Mouse (Mus musculus): Measurements from ENCODE around the gene Mcm6.
"Not testable (repeated sequence)": the region's sequence is repeated elsewhere in the genome, so short reads cannot be mapped to it uniquely, and the experiment has no call there.

The Mcm6 gene

GRCm38 (mm10) chr1:128337708-128338320 is 21.6 kb downstream of the Mcm6 start:
- no peak for DNase-seq (ENCODE audit: low read depth, low spot score)

DNA sequence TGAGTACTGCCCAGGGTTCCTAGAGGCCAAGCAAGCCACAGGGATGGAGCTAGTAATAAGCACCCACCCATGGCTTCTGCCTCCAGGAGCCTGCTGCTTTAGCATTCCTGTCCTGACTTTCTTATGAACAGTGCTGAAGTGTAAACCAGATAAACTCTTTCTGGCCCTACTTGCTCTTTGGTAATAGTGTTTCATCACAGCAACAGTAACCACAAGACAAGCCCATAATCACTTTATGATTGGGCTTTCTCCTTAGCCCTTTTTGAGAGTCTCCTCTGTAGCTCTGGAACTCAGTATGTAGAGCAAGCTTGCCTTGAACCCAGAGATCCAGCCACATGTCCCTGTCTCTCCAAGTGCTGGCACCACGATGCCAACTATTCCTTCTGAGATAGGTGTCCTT is 29.2 kb downstream of the Mcm6 start:
- no peak for DNase-seq (ENCODE audit: low read depth, low spot score)

- DNase-seq (ENCODE audit: low read depth, low spot score): no peak
Observed at GRCm38 (mm10) chr1:128328218-128328617, 31.2 kb downstream of the Mcm6 start, which contains the start of gene Lct. Lct (minus strand) TSS chr1:128328318.

DNA sequence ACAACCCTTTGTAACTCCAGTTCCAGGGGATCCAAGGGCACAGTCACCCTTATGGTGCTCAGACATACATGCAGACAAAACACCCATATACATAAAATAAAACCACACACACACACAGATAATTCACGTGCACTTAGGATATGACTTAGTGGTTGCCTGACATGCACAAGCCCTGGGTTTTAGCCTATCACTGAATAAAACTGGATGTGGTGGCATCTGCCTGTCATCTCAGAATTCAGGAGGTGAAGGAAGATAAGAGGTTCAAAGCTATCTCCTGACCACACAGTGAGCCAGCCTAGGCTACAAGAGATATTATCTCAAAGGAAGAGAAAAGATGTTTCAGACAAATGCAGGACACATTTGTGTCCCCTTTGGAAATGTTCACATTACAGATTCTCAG is 32.3 kb downstream of the Mcm6 start:
- no peak for DNase-seq (ENCODE audit: low read depth, low spot score)

DNA sequence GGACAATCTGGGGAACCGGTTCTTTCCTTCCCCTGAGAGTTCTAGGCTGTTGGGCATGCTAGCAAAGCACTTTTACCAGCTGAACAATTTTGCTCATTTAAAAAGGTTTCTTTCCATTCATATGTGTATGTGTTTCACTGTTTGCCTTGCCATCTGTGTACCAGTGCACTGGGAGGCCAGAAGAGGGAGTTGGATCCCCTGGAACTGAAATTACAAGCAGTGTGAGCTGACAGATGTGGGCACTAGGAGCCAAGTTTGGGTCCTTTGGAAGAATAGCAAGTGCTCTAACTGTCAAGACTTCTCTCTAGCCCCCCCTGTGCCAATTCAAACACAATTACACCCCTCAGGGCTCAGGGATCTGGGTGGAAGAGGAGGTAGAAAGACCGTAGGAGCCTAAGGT is 34.7 kb downstream of the Mcm6 start:
- no peak for DNase-seq (ENCODE audit: low read depth, low spot score)

DNA sequence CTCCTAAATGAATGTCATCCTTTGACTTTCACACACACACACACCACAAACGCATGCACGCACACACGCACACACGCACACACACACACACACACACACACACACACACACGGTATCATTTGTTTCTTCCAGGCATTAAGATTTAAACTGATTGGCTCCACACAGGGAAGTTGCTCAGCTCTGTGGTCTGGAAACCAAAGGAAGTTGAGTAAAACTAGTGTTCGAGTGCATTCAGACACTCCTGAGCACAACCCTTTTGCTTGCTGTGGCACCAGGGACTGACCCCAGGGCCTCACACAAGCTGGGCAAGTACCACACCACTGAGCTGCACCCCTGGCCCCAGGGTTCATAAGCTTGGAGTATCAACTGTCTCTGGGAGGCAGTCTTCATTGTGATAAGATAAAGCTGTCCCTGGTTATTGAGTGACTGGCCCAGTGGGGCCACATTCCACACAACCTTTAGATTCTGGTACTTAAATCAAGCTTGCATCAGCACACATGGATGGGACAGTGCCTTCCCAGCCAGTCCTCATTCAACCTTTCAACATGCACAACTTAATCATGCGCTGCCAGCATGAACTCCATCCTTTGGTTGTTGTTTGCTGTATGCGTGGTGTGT is 36.3 kb downstream of the Mcm6 start:
- DNase-seq (ENCODE audit: low read depth, low spot score): no peak

DNA sequence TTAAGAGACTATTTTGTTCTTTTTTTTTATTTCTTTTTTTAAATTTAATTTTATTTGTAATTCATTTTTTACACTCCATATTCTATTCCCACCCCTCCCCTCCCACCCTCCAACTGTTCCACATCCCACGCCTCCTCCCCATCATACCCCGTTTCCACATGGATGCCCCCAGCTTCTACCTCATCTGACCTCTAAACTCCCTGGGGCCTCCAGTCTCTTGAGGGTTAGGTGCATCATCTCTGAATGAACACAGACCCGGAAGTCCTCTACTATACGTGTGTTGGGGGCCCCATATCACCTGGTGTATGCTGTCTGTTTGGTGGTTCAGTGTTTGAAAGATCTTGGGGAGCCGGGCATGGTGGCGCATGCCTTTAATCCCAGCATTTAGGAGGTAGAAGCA is 40.2 kb downstream of the Mcm6 start:
- DNase-seq (ENCODE audit: low read depth, low spot score): not testable (repeated sequence)

DNA sequence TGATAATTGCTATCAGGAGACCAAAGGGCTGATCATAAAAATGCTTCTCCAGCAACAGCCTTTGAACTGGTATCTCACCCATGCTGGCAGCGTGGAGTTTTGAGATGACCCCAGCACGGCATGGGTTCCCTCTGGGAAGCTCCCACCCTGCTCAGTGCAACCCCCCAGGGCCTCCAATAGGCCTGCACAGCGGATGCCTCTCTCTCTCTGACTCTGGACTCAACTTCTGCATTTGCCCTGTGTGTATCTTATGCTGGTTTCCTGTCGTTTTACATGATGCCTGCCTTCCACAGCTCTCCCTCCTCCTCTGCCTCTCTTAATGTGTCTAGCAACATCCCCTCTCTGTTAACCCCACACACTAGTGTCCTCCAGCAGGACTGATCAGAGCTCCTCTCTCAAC is 44.8 kb downstream of the Mcm6 start:
- DNase-seq (ENCODE audit: low read depth, low spot score): no peak

DNA sequence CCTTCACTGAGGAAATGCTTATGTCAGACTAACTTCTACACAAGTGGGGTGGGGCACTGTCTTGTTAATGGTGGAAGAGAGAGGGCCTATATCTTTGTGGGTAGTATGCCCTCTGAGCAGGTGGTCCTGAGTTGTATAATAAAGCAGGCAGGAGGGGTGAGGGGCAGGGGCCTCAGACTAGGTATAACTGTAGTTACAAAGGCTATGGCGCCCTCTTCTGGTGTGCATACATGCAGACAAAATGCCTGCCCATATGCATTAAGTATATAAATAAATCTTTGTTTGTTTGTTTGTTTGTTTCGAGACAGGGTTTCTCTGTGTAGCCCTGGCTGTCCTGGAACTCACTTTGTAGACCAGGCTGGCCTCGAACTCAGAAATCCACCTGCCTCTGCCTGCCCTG is 50.4 kb downstream of the Mcm6 start:
- DNase-seq (ENCODE audit: low read depth, low spot score): peak; percentile 18

DNA sequence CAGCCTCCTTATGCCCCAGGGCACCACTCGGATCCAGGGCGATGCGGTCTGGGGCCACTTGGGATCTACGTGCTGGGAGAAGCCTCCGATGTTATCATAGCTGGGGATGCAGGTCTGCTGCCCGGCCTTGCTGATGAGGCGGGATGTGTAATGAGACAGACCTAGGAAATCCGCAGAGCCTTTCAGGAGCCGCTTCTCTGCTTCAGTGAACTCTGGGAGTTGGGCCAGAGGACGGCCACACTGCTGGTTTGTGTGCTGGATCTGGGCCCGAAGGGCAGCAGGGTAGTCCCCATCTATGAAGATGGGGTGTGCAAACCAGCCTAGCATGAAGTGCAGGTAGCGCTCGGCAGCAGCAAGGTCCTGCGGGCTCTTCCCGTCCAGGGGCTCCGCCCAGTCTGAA is 55.6 kb downstream of the Mcm6 start:
- DNase-seq (ENCODE audit: low read depth, low spot score): no peak

- DNase-seq (ENCODE audit: low read depth, low spot score): no peak
Observed at GRCm38 (mm10) chr1:128295717-128296528, 63.5 kb downstream of the Mcm6 start.

GRCm38 (mm10) chr1:128295296-128295695 is 64.2 kb downstream of the Mcm6 start:
- DNase-seq (ENCODE audit: low read depth, low spot score): no peak

DNA sequence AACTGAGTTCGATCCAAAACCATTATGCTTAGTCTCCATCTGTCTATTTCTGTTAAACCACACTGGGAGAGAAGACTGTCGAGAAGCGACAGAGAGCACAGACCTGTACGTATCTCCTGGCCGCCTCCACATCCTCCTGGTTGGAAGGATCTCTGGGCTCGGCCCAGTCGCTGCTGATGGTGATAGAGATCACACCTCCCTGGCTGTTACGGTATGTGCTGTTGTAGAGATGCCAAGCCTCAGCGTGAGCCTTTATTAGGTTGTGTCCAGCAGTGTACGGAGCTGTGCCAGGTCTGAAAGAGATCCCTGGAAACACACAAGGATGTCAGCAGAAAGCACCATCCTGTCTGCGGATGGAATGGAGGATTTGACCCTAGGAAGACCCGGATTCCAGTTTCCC is 65.9 kb downstream of the Mcm6 start:
- DNase-seq (ENCODE audit: low read depth, low spot score): no peak

DNA sequence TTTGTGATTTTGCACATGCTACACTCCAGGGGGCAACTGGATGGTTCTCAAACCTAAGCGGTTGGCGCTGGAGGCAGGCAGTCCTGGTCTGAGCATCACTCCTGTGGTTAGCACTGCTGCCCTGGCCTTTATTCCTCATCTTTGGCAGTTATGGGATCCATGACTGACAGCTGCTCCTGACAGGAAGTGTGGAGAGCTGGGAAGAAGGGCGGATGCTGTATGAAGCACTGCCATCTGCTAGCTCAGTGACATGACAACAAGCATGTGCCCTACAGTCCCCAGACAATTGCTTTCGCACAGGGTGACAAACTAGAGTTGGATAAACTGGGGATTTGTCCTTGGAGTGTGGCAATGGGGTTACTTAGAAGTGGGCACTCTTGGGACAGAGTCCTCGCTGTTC is 69.2 kb downstream of the Mcm6 start:
- no peak for DNase-seq (ENCODE audit: low read depth, low spot score)

DNA sequence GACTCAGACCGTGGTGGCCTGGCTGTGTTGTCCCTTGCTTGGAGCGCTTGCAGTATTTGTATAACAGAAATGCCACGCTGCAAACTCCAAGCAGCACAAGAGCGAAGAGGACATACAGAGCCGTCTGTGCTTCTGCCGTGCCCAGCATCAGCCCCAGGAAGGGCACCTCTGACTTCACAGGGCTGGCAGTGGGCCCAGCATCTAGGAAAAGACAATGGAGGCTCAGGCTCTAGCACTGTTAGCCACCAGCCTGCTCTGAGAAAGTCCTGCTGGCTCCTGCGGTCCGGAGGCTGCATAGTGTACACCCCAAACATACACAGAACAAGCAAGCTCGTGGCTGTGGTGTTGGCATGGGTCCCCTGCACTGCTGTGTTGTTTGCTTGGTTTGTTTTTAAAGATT is 74.3 kb downstream of the Mcm6 start:
- no peak for DNase-seq (ENCODE audit: low read depth, low spot score)

DNA sequence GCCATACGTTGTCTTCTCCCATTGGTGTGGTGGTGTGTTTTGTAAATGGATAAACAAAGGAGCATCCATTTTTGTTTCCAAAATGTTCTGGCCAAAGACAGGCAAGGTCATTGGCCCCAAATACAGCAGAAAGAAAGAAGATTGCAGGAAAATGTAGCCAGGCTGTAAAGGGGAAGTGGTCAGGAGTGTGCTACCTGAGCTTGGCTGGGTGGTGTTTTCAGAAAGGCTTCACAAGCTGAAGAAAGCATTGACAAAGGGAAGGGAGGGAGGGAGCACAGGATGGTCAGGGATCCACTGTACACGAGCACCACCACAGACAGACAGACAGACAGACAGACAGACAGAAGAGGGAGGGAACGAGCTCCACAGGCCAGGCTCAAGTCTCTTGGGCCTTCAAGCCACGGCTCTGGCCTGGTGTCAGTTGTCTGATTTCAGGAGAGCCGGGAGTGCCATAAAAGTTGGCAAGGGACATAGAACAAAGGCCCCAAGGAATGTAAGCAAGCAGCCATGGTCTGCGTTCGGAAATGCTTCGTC is 75.2 kb downstream of the Mcm6 start:
- no peak for DNase-seq (ENCODE audit: low read depth, low spot score)

GRCm38 (mm10) chr1:128282924-128283323 is 76.5 kb downstream of the Mcm6 start:
- no peak for DNase-seq (ENCODE audit: low read depth, low spot score)

DNA sequence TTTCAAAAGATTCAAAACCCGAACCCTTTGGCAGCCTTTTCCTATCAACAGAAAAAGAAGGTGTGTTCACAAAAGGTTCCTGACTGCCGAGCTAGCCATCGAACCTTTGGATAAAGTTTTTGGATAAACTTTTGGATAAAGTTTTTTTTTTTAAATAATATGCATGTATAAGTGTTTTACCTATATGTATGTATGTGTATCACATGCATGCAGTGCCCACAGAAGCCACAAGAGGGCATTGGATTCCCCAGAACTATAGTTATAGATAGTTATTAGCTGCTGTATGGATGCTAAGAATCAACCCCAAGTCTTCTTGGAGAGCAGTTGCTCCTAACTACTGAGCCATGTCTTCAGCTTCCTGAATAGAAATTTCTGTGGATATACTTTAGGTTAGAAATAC is 77.7 kb downstream of the Mcm6 start:
- peak; percentile 35 for DNase-seq (ENCODE audit: low read depth, low spot score)

All from 3T3-L1 (cell line).